Mouse (Mus musculus): ENCODE data around the gene Slit3. TPM values are rescaled to one million over a fixed set of nuclear protein-coding genes. Genes with fewer than 3 reads are reported as not detected.

Gene Slit3
- total RNA-seq, 4 experiments from 2014 or later: 40.6 to 73.5 (median 56.6) TPM

DNA sequence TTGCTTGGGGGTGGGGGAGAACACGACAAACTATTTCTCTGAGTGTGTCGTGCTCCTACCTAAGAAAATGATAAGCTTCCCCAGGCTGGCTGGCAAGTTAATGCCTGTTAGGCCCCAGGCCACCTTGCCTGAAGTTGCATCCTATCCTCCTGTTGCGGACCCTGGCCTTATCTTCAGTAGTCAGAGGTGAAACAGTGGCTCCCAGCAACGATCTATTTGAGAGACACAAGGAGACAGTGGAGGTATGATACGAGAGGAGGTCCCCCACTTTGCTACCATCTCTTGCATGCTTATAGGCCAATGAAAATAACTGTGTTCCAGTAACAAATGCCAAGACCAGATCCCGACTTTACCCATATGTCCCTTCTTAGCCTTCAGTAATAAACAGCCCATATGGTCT is 414.0 kb downstream of the Slit3 start:
- DNase-seq: no peak

DNA sequence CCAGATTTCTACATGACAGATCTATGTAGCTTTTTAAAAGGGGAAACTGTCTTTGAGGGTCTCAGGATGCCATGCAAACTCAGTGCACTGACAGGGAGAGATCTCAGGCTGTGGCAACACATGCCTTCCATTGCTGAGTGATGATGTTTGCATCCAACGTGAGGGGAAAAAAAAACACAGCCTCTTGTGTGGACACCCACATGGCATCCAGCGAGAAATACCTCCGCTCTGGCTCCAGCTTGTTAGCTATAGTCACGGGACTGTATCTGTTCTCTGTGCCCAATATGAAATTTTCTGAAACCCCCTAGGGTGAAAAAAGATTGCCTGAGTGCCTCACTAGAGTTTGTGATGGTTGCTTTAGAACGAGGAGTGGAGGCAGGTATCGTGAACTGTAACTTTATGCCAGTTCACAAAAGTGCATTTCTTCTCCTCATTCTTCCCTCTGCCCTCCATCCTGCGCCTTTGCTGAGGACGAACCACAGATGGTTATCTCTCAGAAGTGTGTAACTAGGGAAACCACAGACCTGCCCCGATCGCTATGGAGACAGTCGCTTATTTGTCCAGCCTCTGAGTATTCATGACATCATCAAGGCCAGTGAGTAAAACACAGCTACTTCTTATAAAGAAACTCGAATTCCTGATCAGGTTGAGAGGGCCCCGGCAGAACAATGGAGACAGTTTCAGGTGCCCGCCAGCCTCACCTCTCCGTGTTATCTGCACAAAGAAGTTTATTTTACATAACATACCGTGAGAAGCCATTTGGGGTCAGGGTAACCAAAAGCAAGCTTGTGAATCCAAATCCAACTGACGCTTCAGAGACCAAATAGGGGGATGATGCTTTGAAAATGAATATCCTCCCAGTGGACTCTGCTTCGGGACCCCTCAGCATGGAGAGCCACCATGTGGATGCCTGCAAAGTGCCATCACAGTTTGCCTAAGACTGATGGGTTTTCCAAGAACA is 416.4 kb downstream of the Slit3 start:
- DNase-seq: peak; percentile 25

GRCm38 (mm10) chr11:35542731-35543130 is 421.7 kb downstream of the Slit3 start:
- peak; percentile 33 for DNase-seq

DNA sequence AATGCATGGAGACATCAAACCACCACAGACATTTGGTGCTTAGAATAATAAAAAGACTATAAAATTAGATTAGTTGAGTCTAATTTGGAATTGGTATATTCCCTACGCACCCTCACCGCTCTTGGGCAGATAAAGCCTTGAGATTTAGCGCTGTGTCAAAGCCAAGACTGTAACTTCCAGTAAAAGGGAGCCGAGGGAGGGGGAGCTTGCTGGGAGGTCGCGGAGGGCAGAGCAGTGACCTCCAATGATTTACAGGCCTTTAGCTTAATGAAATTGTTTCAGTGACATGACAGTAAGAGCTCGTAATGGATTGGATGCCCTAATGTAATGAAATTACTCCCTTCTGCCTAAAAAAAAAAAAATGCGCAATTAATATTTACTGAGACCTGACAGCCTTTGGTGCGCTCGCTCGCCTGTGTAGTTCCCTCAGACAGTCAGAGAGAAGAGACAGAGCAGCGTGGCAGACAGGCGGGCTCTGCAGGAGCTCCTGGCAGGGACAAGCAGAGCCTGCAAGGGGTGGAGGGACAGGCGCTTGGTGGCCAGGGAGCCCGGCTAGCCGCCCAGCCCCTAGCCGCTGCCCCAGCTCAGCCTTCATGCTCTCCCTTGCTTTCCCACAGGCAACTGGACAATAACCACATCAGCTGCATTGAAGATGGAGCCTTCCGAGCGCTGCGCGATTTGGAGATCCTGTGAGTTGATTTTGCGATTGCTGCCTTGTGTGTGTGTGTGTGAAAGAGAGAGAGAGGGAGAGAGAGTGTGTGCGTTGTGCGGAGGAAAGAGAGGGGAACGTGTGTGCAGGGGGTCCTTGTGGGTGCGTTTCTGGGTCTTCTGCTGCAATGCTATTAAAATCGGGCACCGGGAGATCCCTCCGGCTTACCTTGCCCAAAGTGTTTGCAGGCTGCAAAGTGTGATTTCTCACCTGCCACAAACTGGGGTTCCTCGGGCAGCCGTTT is 423.4 kb downstream of the Slit3 start:
- no peak for DNase-seq

DNA sequence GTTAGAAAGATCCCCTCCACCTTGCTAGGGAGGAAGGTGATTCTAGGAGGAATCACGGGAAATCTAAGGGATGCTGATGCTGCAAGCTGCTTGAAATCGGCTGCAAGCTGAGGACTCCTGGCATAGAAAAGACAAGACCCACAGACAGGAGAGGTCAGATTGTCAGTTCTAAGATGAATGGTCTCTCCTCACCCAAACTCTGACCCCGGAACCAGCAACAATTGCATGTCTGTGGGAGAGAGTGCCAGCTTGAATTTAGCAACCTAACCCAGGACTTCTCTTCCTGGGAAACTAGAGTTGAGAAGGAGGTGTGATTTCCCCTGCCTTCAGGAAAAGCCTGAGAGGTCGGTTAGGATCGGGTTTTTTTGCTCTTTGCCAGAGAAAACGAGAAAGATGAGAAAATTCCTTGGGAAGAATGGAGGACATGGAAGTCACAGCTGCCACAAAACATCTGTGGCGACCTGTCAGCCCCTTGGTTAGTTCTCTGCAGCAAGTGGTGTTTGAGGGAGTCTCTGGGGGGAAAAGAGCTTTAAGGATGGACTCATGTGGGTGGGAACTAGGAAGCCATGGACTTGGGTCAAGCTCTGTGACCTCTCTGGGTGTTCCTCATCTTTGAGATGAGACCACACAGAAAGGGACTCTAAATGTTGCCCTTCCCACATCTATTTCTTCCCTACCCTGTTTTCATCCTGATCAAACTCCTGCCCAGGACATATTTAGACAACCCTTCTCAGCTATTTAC is 425.2 kb downstream of the Slit3 start:
- no peak for DNase-seq

DNA sequence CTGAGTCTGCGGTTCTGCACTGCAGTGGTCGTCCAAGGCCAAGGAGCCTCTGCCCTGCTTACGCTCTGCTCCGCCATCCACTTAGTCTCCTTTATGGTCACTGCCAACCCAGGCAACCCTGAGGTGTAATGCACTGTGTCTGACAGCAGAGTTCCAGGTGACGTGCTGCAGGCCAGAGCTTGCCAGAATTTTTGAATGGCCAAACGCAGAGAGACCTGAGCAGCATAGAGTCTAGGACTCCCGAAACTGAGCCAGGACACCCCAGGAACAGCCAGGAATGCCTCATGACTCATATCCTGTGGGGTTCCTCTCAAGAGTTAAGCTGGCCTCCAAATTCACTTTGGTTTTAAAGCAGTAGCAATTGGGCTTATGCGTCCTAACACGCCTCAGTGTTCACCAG is 429.0 kb downstream of the Slit3 start:
- DNase-seq: no peak

DNA sequence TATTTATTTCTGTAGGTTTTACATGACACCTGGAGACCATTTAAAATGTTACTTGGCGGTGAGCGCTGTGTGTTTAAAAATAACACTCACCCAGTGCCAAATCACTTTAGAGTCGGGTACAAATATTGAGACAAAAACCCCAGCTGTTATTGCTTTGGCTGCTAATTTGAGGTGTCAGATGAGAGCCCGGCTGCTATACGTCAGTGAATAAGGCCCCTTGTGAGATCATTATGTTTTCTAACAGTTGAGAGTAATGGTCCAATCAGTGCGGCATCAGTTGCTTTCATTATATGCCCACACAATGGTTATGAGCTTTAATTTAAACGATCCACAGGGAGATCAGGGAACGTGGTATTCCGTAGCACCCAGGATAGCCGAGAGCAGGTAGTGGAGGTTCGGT is 435.2 kb downstream of the Slit3 start:
- DNase-seq: no peak

GRCm38 (mm10) chr11:35557476-35557875 is 436.5 kb downstream of the Slit3 start:
- no peak for DNase-seq

- no peak for DNase-seq
Measured at GRCm38 (mm10) chr11:35558311-35558710, 437.3 kb downstream of the Slit3 start.

- no peak for DNase-seq
Measured at GRCm38 (mm10) chr11:35559386-35559785, 438.4 kb downstream of the Slit3 start.

- DNase-seq: no peak
Measured at GRCm38 (mm10) chr11:35561760-35562159, 440.7 kb downstream of the Slit3 start.

DNA sequence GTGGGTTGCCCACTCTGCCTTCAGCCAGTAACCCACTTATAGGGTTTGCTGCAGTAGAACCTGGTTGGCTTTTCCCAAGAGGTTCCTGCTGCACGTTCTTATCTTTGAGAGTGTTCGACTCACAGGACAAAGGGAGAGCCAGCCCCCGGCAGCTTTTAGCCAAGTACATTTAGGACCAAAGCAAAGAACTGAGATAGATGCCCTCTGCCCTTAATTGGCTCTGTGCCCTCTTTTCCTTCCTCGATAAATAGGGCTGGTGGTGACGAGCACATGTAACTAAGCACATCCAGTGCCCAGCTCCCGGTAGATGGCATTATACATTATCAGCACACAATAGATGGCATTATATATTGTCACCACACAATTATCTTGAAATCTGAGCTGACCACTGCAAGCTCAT is 444.3 kb downstream of the Slit3 start:
- no peak for DNase-seq

DNA sequence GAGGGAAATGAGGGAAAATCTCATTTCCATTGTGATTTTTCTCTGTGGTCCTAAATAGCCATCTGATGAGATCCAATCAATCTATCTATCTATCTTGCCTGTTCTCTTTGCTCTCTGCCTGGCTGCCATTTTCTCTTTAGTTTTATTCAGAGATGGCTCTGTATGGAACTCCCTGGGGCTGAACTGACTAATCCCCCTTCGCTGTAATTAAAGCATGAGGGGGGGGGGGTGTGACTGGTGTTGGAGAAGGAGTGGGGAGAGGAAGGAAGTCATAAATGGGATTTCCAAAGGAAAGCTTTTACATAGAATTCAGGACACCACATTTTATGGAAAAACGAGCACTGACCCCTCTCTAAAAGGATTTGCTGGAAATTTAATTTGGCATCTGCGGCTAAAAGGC is 445.7 kb downstream of the Slit3 start:
- DNase-seq: no peak

DNA sequence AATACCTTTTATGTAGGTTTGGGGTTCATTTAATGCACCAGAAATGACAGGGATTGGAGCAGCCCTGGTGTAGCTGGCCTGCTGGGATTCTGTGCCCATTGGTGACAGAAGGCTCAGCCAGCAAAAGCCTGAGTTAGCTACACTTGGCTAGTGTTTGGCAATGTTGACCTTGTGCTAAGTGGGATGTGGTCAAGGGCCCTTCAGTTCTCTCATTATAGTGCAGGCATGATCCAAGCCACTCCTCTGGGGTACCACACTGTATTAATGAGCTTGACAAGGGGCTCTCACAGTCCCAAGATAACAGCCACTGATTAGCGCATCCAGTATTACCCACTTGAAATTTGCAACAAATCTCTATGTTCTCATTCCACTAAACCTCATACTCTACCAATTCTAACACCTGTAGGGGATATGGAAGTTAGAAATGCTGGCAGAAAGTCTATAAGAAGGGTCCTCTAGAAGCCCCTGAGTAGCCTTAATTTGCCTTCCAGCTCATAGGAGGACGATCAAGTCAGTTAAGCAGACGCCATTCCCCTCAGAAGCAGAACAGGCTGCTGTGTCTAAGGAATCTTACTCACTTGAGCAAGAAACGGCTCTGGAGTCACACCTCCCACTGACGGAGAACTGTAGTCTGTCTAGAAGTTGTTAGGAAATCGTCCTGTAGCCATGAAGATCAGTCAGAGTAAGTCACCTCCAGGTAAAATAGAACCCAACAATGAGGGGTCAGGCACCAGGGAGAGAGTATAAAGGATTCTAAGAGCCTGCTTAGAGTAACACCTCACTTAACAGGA is 448.3 kb downstream of the Slit3 start:
- no peak for DNase-seq

GRCm38 (mm10) chr11:35569957-35570356 is 448.9 kb downstream of the Slit3 start:
- DNase-seq: no peak

GRCm38 (mm10) chr11:35571910-35572309 is 450.9 kb downstream of the Slit3 start:
- DNase-seq: no peak

- DNase-seq: no peak
Measured at GRCm38 (mm10) chr11:35578796-35579195, 457.8 kb downstream of the Slit3 start.

DNA sequence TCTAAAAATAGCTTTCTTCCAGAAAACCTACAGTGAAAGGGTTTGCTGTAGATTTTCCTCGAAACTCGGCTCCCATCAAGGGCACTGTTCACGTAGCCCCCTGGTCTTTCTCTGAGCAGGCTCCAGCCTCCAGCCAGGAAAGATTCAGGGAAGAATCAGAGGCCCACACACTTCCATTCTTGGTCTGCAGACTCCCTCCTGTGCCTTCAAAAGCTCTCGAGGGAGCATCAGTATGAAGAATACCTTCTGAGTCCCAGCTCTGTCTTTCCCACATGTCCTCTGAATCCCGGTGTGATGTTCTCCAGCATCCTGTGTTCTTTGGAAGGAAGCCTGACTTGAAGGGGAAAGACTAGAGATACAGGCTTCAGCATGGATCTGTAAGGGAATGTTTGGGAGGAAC is 461.6 kb downstream of the Slit3 start:
- no peak for DNase-seq

GRCm38 (mm10) chr11:35583633-35584032 is 462.6 kb downstream of the Slit3 start:
- no peak for DNase-seq

GRCm38 (mm10) chr11:35587174-35587959 is 466.3 kb downstream of the Slit3 start:
- peak; percentile 96 for DNase-seq

DNA sequence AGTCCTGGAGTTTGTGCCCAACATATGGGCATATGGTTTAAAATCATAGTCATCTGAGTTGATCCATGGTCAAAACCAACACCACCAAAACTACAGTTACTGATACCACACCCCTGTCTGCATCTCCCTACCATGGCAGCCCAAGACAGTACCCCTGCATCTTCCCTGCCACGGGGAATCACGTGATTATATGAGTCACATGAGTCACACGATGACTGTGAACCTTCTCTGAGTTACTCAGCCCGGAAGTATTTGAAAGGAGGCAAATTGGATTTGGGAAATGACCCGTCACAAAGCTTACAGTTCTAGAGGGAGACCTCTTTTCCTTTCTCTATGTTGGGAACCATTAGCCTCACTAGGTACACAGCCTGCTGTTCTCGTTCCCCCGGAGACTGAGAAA is 468.9 kb downstream of the Slit3 start:
- no peak for DNase-seq
